Comparison of ENCODE assay signal across 13 mouse cellular contexts in genomic region chr9:49488258-49488657, GRCm38 (mm10). TPM values are rescaled to one million over a fixed set of nuclear protein-coding genes. Genes with fewer than 3 reads are reported as not detected.
A peak's percentile ranks its signal among the peaks of the same experiment; 100 is the strongest.
DNase-seq lines count a peak whose midpoint lies in the region; ATAC-seq and TF ChIP-seq lines count a peak whose summit lies in the region.
"Had no signal": no experiment of that assay in that cellular context is flagged by ENCODE, and none has a peak within 500 bp of the region (broad histone marks: within the 10 kb centered on the region; RNA-seq: fewer than 3 reads in every experiment).

No protein-coding gene starts in this region.

- H3K9ac ChIP-seq in intestine, embryonic 14.5 days (ENCODE audit: low read length) = no peak overlapping the region
- H3K9ac ChIP-seq in intestine, embryonic 16.5 days (ENCODE audit: low read depth, low read length) = no peak overlapping the region
- H3K9ac ChIP-seq in midbrain, embryonic 11.5 days (ENCODE audit: low read length) = no peak overlapping the region
- H3K9ac ChIP-seq in midbrain, embryonic 16.5 days (ENCODE audit: low read depth, low read length) = no peak overlapping the region
- H3K9ac ChIP-seq: embryonic facial prominence, embryonic 12.5 days; forebrain, embryonic 13.5 days; forebrain, embryonic 15.5 days had no signal

- no peak for TF ChIP-seq POLR2A in thymus, adult 2 months (IDR thresholded peaks at IDR 0.05; ENCODE audit: control insufficient read depth, extremely low read depth, insufficient read depth, low read length, poor library complexity)

- H3K4me1 ChIP-seq in intestine, embryonic 14.5 days (replicated peaks; ENCODE audit: control insufficient read depth, insufficient read depth, low read length) = 0 out of 2 replicates have a peak, but pooled peaks cover 12% of the 10 kb centered on the region
- H3K4me1 ChIP-seq in intestine, embryonic 16.5 days (ENCODE audit: control insufficient read depth, insufficient read depth, low read length) = peaks cover 7% of the 10 kb centered on the region; the same call in 1 of the 2 replicates
- H3K4me1 ChIP-seq in midbrain, embryonic 11.5 days (ENCODE audit: control insufficient read depth, insufficient read depth, low read length) = no peaks in the 10 kb centered on the region; the same call in 1 of the 2 replicates
- peaks cover 7% of the 10 kb centered on the region; the same call in 1 of the 2 replicates for H3K4me1 ChIP-seq in midbrain, embryonic 16.5 days (ENCODE audit: control insufficient read depth, insufficient read depth, low read length)
- peaks cover 21% of the 10 kb centered on the region for H3K4me1 ChIP-seq in thymus, adult 2 months (replicated peaks; ENCODE audit: control insufficient read depth, insufficient read depth, low read length)

- H3K4me2 ChIP-seq in intestine, embryonic 14.5 days (ENCODE audit: low read length) = no peak overlapping the region
- H3K4me2 ChIP-seq in intestine, embryonic 16.5 days (ENCODE audit: low read depth, low read length) = no peak overlapping the region
- H3K4me2 ChIP-seq in midbrain, embryonic 11.5 days = no peak overlapping the region
- no peak overlapping the region for H3K4me2 ChIP-seq in midbrain, embryonic 16.5 days (ENCODE audit: low read length)
- H3K4me2 ChIP-seq: embryonic facial prominence, embryonic 12.5 days; forebrain, embryonic 15.5 days had no signal

- H3K27ac ChIP-seq in intestine, embryonic 14.5 days (ENCODE audit: low read depth) = no peak overlapping the region
- no peak overlapping the region for H3K27ac ChIP-seq in intestine, embryonic 16.5 days (ENCODE audit: low read length)
- no peak overlapping the region for H3K27ac ChIP-seq in midbrain, embryonic 11.5 days (ENCODE audit: low read depth, low read length)
- no peak overlapping the region for H3K27ac ChIP-seq in midbrain, embryonic 16.5 days (ENCODE audit: low read length)
- H3K27ac ChIP-seq in thymus, adult 2 months (ENCODE audit: control insufficient read depth, insufficient read depth, low read length) = peak overlapping the region; percentile 90
- H3K27ac ChIP-seq: embryonic facial prominence, embryonic 10.5 days; embryonic facial prominence, embryonic 12.5 days; forebrain, embryonic 13.5 days; forebrain, embryonic 15.5 days had no signal

- no peaks in the 10 kb centered on the region for H3K9me3 ChIP-seq in intestine, embryonic 14.5 days (ENCODE audit: control insufficient read depth, low read length)
- no peaks in the 10 kb centered on the region for H3K9me3 ChIP-seq in intestine, embryonic 16.5 days (ENCODE audit: control insufficient read depth, low read length)
- H3K9me3 ChIP-seq in midbrain, embryonic 11.5 days (ENCODE audit: control insufficient read depth, low read length) = no peaks in the 10 kb centered on the region
- no peaks in the 10 kb centered on the region for H3K9me3 ChIP-seq in midbrain, embryonic 16.5 days (replicated peaks; ENCODE audit: control insufficient read depth, low read length, poor library complexity, severe bottlenecking)
- H3K9me3 ChIP-seq: embryonic facial prominence, embryonic 10.5 days; embryonic facial prominence, embryonic 12.5 days; forebrain, embryonic 13.5 days; forebrain, embryonic 15.5 days had no signal

- no peak for ATAC-seq in intestine, embryonic 14.5 days (replicated peaks; ENCODE audit: low FRiP score, low TSS enrichment, low read depth)
- no peak for ATAC-seq in intestine, embryonic 16.5 days
- no peak for ATAC-seq in midbrain, embryonic 11.5 days (ENCODE audit: low FRiP score)
- no peak for ATAC-seq in midbrain, embryonic 16.5 days
- ATAC-seq in frontal cortex, adult (ENCODE audit: low TSS enrichment) = no peak

- DNase-seq in intestine, embryonic 14.5 days (ENCODE audit: low spot score) = peak; percentile 25
- peak; percentile 57 for DNase-seq in midbrain, embryonic 11.5 days (ENCODE audit: low spot score, missing footprints)
- DNase-seq in thymus, adult 2 months = no peak
- DNase-seq in thymus, adult 18-20 months = no peak

- no peaks in the 10 kb centered on the region for H3K27me3 ChIP-seq in intestine, embryonic 14.5 days (replicated peaks; ENCODE audit: control insufficient read depth, insufficient read depth, low read length)
- no peaks in the 10 kb centered on the region for H3K27me3 ChIP-seq in intestine, embryonic 16.5 days (replicated peaks; ENCODE audit: control insufficient read depth, insufficient read depth, low read length)
- H3K27me3 ChIP-seq in midbrain, embryonic 11.5 days (ENCODE audit: control insufficient read depth, insufficient read depth, low read length) = no peaks in the 10 kb centered on the region
- H3K27me3 ChIP-seq in midbrain, embryonic 16.5 days (ENCODE audit: control insufficient read depth, insufficient read depth, low read depth, low read length) = no peaks in the 10 kb centered on the region
- H3K27me3 ChIP-seq in thymus, adult 2 months (ENCODE audit: control insufficient read depth, insufficient read depth, low read length) = no peaks in the 10 kb centered on the region
- H3K27me3 ChIP-seq: embryonic facial prominence, embryonic 12.5 days; forebrain, embryonic 15.5 days; Patski had no signal

- no peak for TF ChIP-seq CTCF in thymus, adult 2 months (IDR thresholded peaks at IDR 0.05; ENCODE audit: borderline replicate concordance, control insufficient read depth, extremely low read depth, insufficient read depth, low read length, poor library complexity)

- H3K36me3 ChIP-seq in intestine, embryonic 14.5 days (ENCODE audit: control insufficient read depth, insufficient read depth, low read length) = no peaks in the 10 kb centered on the region
- no peaks in the 10 kb centered on the region for H3K36me3 ChIP-seq in intestine, embryonic 16.5 days (ENCODE audit: control insufficient read depth, insufficient read depth, low read length)
- H3K36me3 ChIP-seq in midbrain, embryonic 11.5 days (ENCODE audit: control insufficient read depth, insufficient read depth, low read length) = no peaks in the 10 kb centered on the region
- no peaks in the 10 kb centered on the region for H3K36me3 ChIP-seq in midbrain, embryonic 16.5 days (ENCODE audit: control insufficient read depth, insufficient read depth, low read length)
- no peaks in the 10 kb centered on the region for H3K36me3 ChIP-seq in thymus, adult 2 months (ENCODE audit: control insufficient read depth, insufficient read depth, low read length)
- H3K36me3 ChIP-seq: embryonic facial prominence, embryonic 10.5 days; embryonic facial prominence, embryonic 12.5 days; forebrain, embryonic 15.5 days had no signal

- 72% methylated on average over 7 of the region's 7 CpGs for WGBS in intestine, embryonic 14.5 days
- WGBS in intestine, embryonic 16.5 days = 72% methylated on average over 7 of the region's 7 CpGs
- WGBS in midbrain, embryonic 11.5 days = 72% methylated on average over 7 of the region's 7 CpGs
- 74% methylated on average over 7 of the region's 7 CpGs for WGBS in midbrain, embryonic 16.5 days
- 79% methylated on average over 7 of the region's 7 CpGs for WGBS in thymus, adult 2 months

- H3K4me3 ChIP-seq in intestine, embryonic 14.5 days (ENCODE audit: low read depth, low read length) = no peak overlapping the region
- H3K4me3 ChIP-seq in intestine, embryonic 16.5 days (ENCODE audit: low read length) = no peak overlapping the region
- H3K4me3 ChIP-seq in midbrain, embryonic 11.5 days (ENCODE audit: low read depth, low read length) = no peak overlapping the region
- no peak overlapping the region for H3K4me3 ChIP-seq in midbrain, embryonic 16.5 days (ENCODE audit: low read depth, low read length)
- no peak overlapping the region for H3K4me3 ChIP-seq in thymus, adult 2 months (ENCODE audit: control insufficient read depth, insufficient read depth, low read length)
- H3K4me3 ChIP-seq: embryonic facial prominence, embryonic 12.5 days; forebrain, embryonic 13.5 days; forebrain, embryonic 15.5 days had no signal

RNA-seq across cellular contexts. Expression of gene Ttc12, which starts 2.2 kb away (rescaled TPM):
- polyA plus RNA-seq in intestine, embryonic 14.5 days (2014; fragmentation: Nextera tagmentation; extraction: Ambion mirVana) = 0.97 and 1.1 TPM in 2 replicates
- 0.80 and 0.87 TPM in 2 replicates for polyA plus RNA-seq in intestine, embryonic 16.5 days (2015; fragmentation: Nextera tagmentation; extraction: Ambion mirVana)
- polyA plus RNA-seq in midbrain, embryonic 11.5 days (2014; fragmentation: Nextera tagmentation; extraction: Ambion mirVana) = 2.1 and 3.2 TPM in 2 replicates
- polyA plus RNA-seq in midbrain, embryonic 16.5 days (2015; fragmentation: Nextera tagmentation; extraction: Ambion mirVana) = 1.7 and 1.9 TPM in 2 replicates
- 2.5 and 3.3 TPM in 2 replicates for polyA plus RNA-seq in thymus, adult 2 months (2012; rRNA removed)
- polyA plus RNA-seq: activated CD4-positive, CD25-positive, alpha-beta regulatory T cell, adult 4 months had no signal

Comparison
In these comparisons a context has a peak if more than half of its experiments do, and no peak if none do; other contexts are left out.
1. DNase-seq: peak in intestine, embryonic 14.5 days (single experiment) and midbrain, embryonic 11.5 days (single experiment); none in thymus, adult 2 months (single experiment) and thymus, adult 18-20 months (0 of 2).